Mouse (Mus musculus): Measurements from ENCODE around the gene Zfp955a.

Zfp955a gene

GRCm38 (mm10) chr17:33254530-33255318 is at the start of gene Zfp955a:
Zfp955a (minus strand) TSS chr17:33255145.
- WGBS: 28% methylated on average over 1 of the region's 34 CpGs

GRCm38 (mm10) chr17:33289876-33290149 is 34.9 kb upstream of the Zfp955a start:
- WGBS: no CpG with 5 or more reads among the region's 9 CpGs

GRCm38 (mm10) chr17:33289039-33289875 is 34.3 kb upstream of the Zfp955a start, which contains the start of gene Zfp955b:
Zfp955b (plus strand) TSS chr17:33289544.
- WGBS: no CpG with 5 or more reads among the region's 25 CpGs

- 84% methylated on average over 9 of the region's 9 CpGs for WGBS
Measured at GRCm38 (mm10) chr17:33268907-33269306, 14.0 kb upstream of the Zfp955a start.

- WGBS: 80% methylated on average over 1 of the region's 1 CpGs
Measured at GRCm38 (mm10) chr17:33264376-33264775, 9.4 kb upstream of the Zfp955a start, which contains the start of gene Olfr63. Olfr63 (plus strand) TSS chr17:33264676.

GRCm38 (mm10) chr17:33255319-33255657 is 343 bp upstream of the Zfp955a start:
- WGBS: no CpG with 5 or more reads among the region's 2 CpGs

- 92% methylated on average over 1 of the region's 1 CpGs for WGBS
Measured at GRCm38 (mm10) chr17:33236646-33237045, 18.3 kb downstream of the Zfp955a start.

GRCm38 (mm10) chr17:33221590-33221989 is 33.4 kb downstream of the Zfp955a start, which contains the start of gene Olfr1564:
Olfr1564 (minus strand) TSS chr17:33221690.
- WGBS: 81% methylated on average over 2 of the region's 2 CpGs

GRCm38 (mm10) chr17:33191002-33191401 is 63.9 kb downstream of the Zfp955a start, which contains the start of gene Olfr239:
Olfr239 (plus strand) TSS chr17:33191302.
- no CpG with 5 or more reads among the region's 2 CpGs for WGBS
